Mouse (Mus musculus) ovary, postnatal 36 days (tissue): ENCODE measurements around the gene Tgds.
"Not testable (repeated sequence)": the region's sequence is repeated elsewhere in the genome, so short reads cannot be mapped to it uniquely, and the experiment has no call there.

Source experiments
- DNase-seq: peaks from one replicate; pipeline ENCODE4 v3.0.0; 2022; ENCODE audit warnings: low spot score, mixed read lengths

Gene Tgds

GRCm38 (mm10) chr14:118131931-118132641, 469 bp downstream of the Tgds start:
- no peak for DNase-seq

- DNase-seq = no peak
These were observed 1.1 kb downstream of the Tgds start for GRCm38 (mm10) chr14:118131472-118131871.

GRCm38 (mm10) chr14:118126301-118126700, 6.3 kb downstream of the Tgds start:
- no peak for DNase-seq

DNA sequence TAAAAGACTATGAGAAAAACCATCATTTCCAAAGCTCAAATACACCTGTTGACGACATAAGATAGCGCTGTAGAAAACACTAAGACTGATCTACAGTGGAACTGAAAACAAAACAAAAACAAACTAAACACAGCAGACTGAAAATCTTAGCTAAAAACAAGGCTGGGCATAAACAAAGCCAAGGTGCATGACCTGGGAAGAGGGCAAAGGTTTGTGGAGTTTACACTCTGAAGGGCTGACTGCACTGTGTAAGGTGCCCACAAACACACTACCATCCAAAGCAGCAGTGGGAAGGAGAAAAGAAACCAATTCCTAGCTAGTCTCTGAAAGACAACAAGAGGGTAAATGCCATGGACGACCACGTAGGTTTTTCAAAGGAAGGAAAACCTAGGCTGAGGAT, 7.8 kb downstream of the Tgds start:
- DNase-seq = no peak

DNA sequence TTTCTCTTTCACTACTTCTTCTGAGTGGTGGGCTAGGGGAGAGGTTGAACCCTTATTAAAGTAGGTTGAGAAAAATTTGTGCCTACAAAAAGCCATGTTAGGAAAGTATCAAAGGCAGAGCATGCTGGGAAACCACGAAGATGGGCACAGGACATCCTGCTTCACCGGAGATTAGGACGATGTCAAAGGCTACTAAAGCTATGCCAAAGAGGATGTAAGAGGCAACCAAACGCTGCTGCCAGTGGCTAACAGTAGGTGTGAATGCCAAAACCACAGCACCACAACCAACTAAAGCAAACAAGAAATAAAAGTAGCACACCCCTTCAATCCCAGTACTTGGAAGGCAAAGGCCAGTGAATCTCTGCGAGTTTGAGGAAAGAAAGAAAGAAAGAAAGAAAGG, 8.4 kb downstream of the Tgds start:
- DNase-seq = no peak

GRCm38 (mm10) chr14:118113116-118113515, 19.4 kb downstream of the Tgds start:
- DNase-seq = no peak

- not testable (repeated sequence) for DNase-seq
These were observed 25.1 kb downstream of the Tgds start for GRCm38 (mm10) chr14:118107479-118107878.

DNA sequence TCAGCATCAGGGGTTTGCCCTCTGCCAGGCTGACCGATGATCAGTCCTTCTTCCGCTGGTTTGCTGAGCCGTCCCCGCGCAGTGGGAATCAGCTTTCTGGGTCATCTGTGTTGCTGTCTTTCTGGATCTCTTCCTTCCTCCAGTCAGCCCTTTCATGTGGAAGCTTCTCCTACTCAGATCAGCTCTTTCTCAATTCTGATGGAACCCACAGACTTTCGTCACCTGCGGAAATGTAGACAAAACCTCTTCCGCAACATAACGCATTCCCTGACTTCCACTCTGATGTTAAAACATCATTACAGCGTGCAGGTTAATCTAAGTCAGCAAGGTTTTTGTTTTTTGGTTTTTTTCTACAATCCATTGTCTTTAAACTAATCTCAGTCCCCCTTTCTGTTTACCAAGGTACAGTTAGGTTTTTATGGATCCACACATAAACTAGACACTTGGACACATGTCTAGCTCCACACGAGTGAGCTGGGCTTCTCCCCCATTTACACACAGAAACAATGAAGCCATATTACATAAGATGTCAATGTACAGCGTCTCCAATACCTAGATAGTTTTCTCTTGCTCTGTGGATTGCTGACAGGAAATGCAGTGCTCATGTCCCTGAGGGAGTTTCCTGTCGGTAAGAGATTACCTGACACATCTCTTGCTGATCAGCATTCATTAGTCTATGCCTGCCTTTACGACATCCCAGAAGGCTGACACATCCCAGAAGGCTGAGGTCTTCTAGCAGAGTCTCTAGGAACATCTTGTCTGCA, 31.1 kb downstream of the Tgds start:
- no peak for DNase-seq

GRCm38 (mm10) chr14:118098265-118098664, 34.3 kb downstream of the Tgds start:
- no peak for DNase-seq

DNA sequence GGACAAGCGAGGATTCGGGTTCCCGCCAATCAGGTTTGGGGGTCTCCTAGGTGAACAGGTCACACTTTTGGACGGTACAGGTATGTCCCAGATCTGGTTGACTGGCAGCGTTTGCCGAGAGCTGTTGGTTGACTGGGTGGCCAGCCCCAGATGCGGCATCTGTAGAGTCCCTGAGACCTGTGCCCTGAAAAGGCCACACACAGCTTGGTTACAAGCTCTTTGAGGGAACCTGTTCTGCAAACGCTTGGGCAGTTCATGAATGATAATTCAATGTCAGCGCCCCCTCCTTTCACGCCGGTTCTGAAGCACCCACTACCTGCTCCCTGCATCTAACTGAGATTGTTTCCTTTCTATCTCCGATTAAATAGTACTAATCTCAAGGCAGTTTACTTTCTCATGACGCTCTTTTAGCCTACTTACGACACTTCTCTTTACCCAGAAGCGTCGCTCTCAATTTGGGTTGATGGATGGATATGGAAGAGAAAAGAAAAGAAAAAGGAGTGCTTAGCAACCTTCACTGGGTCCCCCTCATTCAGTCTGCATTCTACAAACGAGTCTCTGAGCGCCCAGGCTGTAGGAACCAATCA, 42.7 kb downstream of the Tgds start:
- no peak for DNase-seq

GRCm38 (mm10) chr14:118089215-118089805, 43.2 kb downstream of the Tgds start:
- DNase-seq = peak; percentile 91

DNA sequence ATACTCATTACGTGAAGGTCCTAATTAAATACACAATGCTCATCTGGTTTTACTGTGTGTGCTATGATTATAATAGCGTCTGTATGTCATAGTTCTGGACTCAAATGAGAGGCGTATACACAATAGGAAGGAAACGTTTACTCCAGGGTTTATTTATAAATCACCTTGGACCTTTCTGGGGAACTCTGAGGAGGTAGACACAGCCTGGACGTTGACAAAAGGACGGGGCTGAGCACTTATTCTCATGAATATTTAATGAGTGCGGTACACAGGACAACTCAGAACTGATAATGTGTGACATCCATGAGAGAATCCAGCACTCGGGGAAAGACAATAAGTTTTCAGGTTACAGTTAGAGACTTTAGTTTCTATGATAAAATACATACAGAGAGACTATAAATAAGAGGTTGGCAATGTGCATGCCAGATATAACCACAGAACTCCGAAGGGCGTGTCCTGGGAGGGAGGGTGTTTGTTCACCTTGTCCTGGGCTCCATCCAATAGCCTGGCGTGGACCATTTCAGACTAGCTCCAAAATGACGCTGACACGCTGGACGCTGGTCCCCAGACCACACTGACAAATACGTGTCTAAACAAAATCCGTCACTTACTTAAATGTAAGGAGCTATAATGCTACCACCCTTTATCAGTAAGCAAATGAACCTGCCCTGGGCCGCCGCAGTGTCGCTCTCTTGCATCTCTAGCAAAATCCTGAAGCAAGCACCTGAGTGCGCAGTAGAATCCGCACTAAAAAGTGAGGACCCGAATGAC, 43.9 kb downstream of the Tgds start:
- no peak for DNase-seq

- DNase-seq = no peak
These were observed 46.1 kb downstream of the Tgds start for GRCm38 (mm10) chr14:118086271-118087035.

- DNase-seq = no peak
These were observed 48.7 kb downstream of the Tgds start for GRCm38 (mm10) chr14:118083851-118084250.

DNA sequence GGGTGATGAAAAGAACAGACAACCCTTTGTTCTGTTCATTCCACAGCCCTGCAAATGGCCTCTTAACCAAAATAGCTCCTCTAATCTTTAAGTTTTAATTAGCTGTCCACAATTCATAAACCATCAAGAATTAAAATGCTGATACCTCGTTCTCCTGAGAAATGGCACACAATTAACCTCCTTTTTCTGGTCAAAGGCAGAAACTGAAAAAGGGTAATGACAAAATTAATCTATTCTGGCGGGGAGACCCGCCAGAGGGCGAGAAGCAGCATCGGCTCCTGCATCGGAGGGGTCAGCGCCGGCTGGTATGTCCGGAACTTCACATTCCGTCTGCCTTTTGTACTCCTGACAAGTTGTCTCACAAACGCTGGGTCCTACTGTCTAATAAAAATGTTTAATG, 51.9 kb downstream of the Tgds start:
- no peak for DNase-seq

GRCm38 (mm10) chr14:118070100-118070499, 62.5 kb downstream of the Tgds start:
- no peak for DNase-seq

- no peak for DNase-seq
These were observed 63.0 kb downstream of the Tgds start for GRCm38 (mm10) chr14:118069439-118070079.
